Mouse (Mus musculus) v-Abl transformed pro-B cells (cell line): Measurements from ENCODE around the gene Ptprm.

ENCODE experiments used
- in situ Hi-C, 2 experiments: fragments of 400-800 bp; cut with MboI; formaldehyde crosslinking; loops; one replicate each; pipeline ENCODE4 v1.15.1; 2025; ENCODE audit not compliant: unreplicated experiment in 2 of 2

Ptprm gene

DNA sequence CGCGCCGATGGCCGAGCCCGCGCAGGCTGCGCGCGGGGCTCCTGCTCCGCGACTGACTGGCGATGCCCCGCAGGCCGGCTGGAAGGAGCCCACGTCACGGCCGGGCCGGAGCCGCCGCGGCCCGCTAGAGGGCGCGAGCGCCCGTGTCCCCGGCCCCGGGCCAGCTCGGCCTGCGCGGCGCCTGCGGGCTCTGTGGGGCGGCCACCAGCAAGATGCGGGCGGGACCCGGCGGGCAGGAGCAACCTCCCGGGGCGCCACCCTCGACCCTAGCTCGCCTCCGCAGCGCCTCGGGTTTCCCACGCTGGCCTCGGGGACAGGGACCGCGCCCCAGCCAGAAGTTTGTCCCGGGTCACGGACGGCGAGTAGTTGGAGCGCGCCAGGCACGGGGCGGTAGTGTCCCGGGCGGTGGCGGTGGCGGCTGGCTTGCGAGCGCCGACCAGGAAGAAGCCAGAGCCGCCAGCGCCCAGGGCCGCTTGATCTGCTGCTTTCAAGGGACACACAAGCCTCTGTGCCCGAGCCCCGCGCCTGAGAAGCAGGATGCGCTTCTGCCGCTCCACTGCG lies at the start of gene Ptprm:
Ptprm (minus strand) TSS at position 7 of the 561 bp plus-strand sequence.
- in situ Hi-C loops, result no loop called here

DNA sequence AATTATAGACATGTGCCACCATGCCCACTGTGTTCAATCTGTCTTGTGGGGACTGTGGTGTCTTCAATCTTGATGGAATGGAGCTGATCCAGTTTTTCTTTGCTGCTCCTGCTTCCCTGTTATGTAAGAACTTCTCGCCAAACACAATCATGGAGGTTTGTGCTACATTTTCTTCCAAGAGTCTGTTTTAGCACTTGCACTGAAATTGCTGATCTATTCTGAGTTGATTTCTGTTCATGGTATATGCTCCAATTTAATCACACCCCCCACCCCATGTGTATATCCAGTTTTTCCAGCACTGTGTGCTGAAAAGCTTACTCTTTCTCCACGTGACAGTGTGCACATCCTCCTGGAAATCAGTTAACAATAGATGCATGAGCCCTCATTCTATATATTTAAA lies 41.9 kb upstream of the Ptprm start:
- in situ Hi-C loops, result no loop called here

DNA sequence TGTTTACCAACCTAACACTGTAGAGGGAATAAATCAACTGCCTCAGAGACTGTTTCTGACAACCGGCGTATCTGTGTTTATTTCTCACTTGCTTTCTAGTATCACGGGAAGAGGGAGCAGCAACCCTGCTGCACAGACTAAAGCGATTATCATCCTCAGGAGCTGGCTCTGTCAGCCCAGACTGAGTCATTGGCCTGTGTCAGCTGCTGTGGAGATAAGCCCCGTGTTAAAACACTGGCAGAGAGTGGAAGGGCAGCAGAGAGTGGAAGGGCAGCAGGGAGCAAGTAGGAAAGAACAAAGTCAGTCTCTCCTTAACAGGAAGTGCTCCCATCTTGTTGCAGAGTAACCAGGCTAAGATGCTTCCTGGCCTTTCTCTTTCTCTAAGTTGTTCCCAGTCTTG lies 36.6 kb upstream of the Ptprm start:
- in situ Hi-C loops, result no loop called here

DNA sequence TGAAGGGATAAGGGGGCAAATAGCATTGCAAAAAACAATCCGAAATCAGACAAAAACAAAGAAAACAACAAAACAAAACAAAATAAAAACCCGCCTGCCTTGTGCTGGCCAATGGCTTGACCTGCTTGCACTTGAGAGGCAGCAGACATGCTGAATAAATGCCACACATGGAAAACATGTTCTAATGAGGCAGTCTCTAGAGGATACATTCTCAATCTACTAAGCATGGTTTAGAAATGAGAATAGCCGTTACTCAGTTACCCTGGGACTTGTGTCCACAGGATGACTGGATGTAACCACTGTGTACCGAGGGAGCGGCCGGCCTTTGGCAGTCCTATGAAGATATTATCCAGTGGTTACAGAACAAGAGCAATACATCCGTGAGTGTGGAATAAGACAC lies 33.9 kb upstream of the Ptprm start:
- in situ Hi-C loops, result no loop called here

DNA sequence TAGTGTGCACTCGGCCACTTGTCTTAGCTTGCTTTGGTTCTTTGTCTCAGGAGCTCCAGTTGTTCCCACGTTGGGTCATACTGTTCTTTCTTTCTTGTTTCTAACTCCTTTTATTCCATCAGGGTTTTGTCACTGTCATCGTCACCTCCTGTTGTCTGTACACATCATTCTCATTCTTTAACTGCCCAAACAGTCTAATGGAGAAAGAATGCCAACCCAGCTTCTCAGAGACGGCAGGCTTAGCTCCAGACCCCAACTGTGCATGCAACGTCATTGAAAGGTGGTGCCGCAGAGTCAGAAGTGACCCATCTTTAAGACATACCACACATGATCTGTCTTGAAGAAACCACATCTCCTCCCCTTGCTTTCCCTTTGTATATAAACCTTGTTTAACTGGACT lies 31.0 kb upstream of the Ptprm start:
- in situ Hi-C loops, result no loop called here

DNA sequence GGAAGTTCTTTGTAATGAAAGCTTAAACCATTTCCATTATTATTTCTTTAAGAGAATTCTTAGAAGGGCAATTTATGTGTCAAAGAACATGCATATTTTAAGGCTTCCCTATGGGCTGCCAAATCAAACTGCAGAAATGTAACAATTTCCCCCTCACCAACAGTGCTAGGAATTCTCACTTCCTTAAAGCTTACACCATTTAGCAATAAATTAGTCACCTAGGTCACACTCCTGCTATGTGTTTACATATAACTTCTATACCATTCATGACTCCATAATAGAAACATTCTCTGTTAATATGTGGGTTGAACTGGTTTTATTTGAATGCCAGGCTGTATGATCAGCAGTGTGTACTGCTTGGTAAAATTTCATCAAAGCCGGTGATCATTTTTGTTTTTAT lies 29.4 kb upstream of the Ptprm start:
- in situ Hi-C loops, result no loop called here

DNA sequence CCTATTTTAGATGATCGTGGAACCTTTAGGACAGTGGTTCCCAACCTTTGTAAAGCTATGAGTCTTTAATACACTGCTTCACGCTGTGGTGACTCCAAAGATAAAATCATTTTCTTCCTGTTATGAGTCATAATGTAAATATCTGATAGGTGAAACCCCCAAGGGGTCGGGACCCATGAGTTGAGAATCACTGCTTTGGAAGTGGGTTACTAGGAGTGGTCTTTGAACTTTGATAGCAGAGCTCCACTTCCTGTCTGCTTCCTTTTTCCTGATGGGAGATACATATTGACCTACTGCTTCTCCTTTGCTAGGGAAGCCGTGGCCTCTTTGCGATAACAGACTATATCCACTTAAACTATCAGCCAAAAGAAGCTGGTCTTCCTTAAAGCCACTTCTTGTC lies 27.4 kb upstream of the Ptprm start:
- in situ Hi-C loops, result no loop called here

DNA sequence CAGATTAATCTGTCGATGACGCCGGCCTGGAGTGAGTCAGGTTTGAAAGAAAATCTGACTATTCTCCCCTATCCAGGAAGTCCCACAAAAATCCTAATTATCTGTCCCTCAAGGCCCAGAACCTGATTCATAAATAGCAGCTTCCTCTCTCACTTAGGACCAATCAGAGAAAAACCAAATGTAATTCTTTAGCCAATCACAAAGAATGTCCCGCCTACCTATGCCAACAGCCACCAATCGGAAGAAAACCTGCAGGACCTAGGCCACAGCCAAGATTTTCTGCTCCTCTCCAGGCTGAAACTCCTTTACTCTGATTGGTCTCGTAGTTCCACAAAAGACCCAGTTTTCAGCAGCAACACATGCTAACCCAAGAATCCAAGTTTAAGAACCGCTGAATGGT lies 13.6 kb upstream of the Ptprm start:
- in situ Hi-C loops, result no loop called here

DNA sequence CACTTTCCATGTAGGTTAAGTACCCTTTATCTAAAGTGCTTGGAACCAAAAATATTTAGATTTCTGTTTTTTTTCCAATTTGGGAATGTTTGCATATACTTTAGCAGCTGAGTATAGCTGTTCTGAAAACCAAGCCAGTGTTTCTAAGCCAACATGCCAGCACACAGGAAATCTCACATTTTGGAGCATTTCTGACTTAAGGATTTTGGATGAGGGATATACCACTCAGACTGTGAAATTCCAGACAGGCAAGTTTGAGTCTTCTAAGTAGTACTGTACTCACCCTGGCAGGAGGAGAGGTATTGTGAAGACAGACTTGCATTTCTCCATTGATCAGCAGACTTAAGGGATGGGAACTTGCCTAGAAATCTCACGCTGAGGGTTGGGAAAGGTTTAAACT lies 10.2 kb upstream of the Ptprm start:
- in situ Hi-C loops, result no loop called here

DNA sequence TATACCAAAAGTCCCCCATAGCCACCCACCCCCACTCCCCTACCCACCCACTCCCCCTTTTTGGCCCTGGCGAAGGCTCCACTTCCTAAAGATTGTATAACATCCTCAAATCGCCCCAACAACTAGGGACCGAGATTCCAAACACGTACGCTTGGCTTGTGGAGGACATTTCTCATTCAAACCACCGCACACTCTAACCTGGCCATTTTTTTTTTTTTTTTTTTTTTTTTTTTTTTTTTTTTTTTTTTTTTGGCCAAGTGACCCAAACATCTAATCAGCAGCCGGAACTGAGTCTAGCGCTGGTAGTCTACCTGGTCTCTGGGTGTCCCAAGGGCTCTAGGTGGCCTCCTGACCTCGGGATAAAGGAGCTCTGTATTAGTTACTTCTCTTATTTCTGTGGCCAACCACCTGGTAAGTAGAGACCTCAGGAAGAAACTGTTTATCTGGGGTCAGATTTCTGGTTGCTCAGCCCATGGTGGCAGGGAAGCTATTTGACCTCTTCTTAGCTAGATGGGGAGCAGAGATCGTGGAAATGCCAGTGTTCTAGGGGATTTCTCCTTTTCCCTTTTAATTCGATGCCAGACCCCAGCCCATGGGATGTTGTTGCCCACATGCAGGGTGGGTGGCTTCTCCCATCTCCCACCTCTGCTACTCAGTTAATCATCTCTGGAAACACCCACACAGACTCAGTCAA lies 9.3 kb upstream of the Ptprm start:
- in situ Hi-C loops, result no loop called here

DNA sequence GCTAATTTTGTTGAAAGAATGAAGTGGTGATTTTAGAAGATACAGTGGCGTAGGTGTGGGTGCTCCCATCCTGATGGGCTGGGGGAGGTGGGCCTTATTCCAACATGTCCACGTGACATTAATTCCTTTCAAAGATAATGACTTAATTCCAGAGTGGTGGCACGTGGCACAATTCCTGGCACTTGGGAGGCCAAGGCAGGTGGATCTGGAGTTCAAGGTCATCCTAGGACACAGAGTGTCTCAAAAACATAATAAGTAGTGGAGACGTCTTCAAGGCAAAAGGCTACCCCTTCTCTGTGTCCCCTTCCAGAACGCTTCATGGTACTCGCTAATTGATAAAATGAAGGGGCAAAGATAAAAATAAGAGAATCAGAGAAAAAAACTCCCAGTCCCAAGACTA lies 7.9 kb upstream of the Ptprm start:
- in situ Hi-C loops, result no loop called here

DNA sequence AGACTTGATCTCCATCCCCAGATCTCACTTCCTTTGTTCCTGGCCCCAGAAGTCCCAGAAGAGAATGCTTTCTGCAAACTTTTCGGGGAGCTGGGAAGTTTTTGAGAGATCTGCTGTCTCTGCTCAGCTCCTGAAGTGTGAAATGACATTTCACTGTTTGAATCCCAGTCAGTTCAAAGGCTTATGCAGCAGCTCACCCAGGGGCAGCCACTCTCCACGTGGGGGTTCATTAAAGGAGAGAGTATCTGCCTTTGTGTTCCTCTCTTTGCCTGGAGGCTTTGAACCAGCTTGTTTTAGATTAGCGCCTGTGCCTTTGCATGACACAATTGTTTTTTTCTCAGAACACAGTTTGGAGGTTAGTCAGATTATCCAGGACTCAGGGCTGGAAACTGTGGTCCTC lies 6.3 kb upstream of the Ptprm start:
- in situ Hi-C loops, result no loop called here

DNA sequence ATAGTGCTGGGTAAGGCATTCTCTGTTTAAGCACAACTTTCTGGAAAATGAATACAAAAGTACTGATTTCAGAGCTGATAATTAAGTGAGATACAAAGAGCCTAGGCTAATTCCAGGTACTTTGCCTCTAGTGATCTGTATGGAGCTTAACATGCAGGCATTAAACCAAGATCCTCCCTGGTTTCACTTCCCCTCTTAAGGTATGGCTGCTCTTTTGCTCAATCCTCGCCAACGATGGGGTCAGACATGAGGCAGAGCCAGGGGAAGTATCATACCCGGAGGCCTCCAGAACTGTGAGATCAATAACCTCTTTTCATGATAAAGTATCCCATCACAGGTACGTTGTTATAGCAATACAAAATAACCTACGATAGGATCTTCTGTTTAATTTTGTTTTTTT lies 5.3 kb upstream of the Ptprm start:
- in situ Hi-C loops, result no loop called here

DNA sequence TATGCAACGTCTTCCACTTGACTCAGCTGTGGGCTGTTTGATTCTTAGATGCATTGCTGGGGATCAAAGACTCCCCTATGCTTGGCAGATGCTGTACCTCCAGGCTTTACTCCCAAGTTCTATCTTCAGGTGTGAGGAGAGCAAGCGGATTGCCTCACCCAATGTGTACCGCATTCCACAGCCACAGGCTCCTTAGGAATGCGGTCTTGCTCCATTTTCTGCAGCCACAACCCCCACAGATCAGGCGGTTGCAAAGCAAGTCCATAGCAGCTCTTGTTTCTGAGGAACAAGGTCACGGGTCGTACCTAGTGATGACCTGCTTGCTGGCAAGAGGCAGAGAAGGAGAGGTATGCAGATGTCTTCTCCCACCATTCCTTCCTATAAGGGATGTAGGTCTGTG lies 4.3 kb upstream of the Ptprm start:
- in situ Hi-C loops, result no loop called here

DNA sequence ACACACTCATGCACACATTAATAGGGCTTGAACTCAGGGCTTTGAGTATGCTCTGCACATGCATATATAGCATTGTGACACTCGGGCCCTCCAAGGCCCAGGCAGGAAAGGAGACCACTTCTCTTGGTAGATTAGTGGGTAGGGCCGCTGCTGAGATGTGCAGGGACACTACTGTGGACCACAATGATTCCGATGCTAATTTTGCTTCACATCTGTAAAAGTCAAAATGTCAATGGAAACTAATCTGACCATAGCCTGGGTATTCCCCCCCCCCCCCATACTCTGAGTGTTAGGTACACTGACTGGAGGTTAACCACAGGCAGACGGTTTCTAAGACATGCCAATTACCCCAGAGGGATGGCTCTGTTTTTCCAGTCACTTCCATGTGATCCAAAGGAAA lies 2.9 kb upstream of the Ptprm start:
- in situ Hi-C loops, result no loop called here

DNA sequence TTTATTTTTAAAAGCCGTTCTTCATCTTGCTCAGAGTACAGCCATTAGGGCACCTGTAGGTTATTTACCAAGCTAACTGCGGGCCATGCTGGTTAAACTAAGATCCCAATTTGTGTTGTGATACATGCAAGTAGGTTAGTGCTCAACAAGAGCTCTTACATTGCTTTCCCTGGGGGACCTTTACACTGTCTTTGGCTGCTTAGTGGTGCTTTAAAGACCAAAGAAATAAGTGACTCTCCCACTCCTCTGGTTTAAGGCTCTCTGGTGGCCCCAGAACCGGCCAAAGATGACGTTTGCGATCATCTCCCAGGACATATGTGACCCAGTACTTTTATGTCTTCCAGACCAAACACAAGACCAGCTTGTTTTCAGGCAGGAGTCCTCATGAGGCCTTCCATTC lies 994 bp upstream of the Ptprm start:
- in situ Hi-C loops, result no loop called here

DNA sequence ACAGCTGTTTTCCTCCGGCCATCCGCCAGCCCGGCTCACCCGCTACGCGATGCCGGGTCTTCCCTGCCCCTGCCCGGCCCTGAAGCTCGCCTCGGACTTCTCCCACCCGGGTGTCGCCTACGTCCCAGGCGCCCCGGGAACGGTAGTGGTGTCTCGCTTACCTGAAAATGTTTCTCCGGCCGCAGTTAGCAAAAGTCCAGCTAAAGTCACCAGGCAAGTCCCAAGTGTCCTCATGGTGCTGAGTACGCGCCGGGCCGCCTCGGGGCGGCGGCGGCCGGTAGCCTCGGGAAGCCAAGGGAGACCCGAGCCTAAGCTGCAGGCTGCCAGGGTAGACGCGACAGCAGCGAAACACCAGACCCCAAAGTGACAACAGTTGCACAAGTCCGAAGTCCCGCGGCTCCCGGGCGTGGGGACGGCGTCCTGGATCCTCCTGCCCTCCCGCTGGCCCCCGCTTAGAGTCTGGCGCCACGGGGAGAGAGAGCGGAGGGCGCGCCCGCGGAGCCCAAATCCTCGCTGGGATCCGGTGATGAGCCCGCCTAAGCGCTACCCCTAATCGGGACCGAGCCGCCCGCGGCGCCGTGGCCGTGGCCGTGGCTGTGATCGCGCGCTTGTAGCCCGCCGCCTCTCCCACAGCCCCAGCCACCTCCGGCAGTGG lies 334 bp downstream of the Ptprm start:
- in situ Hi-C loops, result no loop called here

DNA sequence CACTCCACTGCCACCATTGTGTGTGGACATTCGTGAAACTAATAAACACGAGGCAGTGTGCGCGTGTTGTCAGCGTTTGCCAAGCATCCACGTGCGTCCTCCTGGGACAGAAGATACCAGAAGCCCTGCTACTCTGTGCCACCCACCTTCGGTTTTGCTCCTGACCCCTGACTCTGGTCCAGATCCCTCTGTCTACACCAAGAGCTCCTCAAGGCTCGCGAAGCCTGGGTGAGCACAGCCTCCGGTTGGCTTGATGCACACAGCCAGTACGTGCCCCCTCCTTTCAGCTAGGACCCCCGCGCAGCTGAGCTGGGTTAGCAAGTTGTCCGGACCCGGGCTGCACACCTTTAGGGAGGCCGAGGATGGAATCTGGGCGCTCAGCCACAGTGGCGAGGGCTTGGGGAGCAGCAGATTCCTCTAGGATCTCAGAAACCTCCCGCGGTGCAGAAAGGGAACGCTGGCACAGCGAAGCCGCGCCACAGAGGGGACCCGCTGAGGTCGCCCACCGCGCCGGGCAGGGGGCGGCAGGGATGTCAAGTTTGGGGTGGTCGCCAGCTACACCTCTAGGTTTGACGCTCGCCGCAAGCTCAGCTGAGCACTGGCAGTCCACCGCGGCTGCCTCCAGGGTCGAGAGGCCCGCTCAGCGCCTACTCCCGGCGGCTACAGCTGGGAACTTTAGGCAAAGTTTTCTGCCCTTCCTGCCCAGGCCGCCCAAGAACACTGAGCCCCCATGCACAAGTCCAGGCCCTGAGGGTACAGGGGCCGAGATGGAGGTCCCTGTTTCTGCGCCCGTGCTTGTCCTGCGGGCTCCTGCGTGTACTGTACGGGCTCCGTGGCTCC lies 1.1 kb downstream of the Ptprm start:
- in situ Hi-C loops, result no loop called here

DNA sequence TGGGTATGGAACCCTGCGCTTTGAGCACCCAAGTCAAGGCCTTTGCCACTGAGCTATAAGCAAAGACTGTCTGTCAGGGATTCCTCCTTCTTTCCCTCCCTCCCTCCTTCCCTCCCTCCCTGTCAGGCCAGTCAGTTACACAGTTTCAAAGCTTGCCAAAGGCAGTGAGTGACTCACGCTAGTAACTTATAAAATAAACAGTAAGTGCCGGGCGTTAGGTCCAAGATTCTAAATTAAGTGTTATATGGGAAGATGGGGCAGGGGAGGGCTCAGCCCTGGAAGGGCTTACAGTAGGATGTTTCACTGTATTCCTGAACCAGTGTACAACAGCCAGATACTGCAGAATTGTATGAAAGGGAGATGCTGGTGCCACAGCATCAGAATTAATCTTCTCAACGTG lies 2.8 kb downstream of the Ptprm start:
- in situ Hi-C loops, result no loop called here

DNA sequence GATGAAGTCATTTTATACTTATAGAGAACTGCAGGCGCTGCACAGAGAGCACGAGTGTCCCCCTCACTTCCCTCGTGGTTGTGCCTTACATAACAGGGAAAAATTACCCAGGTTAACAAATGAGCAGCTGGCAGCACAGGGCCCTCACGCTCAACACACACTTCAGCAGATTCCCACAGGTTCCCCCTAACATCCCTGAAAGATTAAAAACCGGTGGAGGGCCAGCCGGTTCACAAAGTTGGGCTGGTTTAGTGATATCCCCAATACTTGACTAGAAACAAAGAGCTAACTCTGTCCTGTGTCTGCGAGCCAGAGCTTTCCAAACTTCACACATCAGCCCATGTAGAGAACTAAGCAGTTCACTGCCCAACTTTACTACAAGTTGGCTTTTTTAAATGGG lies 3.7 kb downstream of the Ptprm start:
- in situ Hi-C loops, result no loop called here

DNA sequence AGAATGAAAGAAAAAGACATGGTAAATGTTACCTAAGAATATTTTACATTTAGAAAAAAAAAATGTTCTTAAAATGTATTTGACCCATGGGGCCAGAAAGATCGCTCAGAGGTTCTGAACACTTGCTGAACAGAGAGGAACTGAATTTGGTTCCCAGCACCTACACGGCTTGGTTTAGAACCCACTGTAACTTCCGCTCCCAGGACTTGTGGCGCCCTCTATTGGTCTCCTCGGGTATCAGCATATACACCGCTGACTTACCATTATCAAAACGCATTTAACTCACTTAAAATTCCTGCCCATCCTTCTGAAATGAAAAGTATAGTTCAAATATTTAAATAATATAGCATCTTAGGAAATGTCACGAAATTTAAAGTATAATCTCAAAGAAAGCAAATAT lies 4.7 kb downstream of the Ptprm start:
- in situ Hi-C loops, result no loop called here

DNA sequence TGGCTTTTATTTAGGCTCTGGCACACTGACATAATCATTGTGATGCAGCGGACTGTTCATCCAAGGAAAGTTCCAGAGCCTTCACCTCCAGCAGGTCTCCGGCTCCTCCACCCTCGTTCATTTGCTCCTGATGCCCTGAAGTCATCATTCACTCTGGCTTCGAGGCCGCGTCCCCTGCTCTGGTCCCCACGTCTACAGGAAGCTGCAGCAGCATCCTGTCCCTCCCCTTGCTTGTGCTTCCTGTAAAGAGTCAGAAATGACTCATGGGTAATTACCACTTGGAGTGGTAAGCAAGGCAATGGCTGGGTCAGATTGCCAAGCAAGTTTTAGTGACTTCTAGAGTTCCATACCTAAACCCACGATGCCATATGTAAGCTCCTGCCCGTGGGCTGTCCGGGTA lies 7.3 kb downstream of the Ptprm start:
- in situ Hi-C loops, result no loop called here
